Mouse (Mus musculus) spleen, postnatal 36 days (tissue): Measurements from ENCODE around the gene Pald1.

Experiments
- DNase-seq, 2 experiments: peaks; one replicate each; pipeline ENCODE4 v3.0.0; 2022; ENCODE audit warnings: low spot score in 2 of 2, mixed read lengths in 1 of 2

Gene Pald1

GRCm38 (mm10) chr10:61370273-61370979 lies 12.9 kb downstream of the Pald1 start:
- DNase-seq = no peak

DNA sequence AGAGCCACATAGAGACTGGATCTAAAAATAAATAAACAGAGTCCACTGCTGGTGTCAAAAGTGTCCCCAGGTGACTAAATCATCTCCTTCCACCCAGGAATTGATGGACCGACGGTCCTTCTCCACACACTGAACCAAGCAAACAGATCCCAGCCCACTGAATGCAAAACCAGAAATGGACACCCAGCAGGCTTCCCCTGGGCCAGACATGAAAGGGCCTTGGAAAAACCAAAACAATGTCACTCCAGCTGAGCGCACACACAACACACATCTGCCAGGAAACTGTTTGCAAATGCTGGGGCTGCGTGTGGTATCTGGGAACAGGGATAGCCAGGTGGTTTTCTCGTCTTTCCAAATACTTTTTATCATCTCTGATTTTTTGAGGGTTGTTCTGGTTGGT lies 13.6 kb downstream of the Pald1 start:
- no peak for DNase-seq

DNA sequence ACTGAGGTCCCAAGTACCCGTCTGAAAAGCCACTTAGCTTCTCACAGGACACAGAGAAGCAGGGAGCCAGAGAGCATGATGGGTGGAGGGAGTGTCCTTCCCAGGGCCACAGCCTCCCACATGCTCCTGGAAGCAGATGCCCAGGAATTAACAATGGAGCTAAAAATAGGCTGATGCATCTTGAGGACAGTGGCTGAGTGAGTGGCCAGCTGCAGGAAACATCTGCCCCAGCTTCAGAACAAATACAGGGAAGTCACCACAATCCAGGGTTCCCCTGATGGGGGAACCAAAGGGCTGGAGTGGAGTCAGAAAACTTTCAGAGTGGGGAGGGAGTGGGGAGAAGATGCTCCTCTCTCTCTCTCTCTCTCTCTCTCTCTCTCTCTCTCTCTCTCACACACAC lies 17.4 kb downstream of the Pald1 start:
- no peak for DNase-seq

DNA sequence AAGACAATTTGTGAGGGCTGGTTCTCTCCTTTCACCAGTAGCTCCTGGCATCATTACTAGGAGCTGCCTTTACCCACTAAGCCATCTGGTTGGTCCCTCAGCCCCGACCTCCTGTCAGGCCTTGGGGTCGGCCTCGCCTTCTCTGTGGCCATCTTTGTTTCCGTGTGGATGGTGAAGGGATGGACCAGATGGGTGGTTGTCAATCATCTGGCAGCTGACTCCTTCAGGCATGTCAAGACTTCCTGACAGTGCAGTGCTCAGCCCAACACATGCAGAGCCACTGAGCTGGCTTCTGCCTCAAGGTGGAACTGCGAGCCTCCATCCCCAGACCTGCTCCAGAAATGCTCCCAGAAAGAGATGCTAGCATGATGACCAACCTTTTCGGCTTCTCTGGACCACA lies 18.9 kb downstream of the Pald1 start:
- no peak for DNase-seq

GRCm38 (mm10) chr10:61362992-61363391 lies 20.3 kb downstream of the Pald1 start:
- no peak for DNase-seq

GRCm38 (mm10) chr10:61362483-61362882 lies 20.8 kb downstream of the Pald1 start:
- no peak for DNase-seq

DNA sequence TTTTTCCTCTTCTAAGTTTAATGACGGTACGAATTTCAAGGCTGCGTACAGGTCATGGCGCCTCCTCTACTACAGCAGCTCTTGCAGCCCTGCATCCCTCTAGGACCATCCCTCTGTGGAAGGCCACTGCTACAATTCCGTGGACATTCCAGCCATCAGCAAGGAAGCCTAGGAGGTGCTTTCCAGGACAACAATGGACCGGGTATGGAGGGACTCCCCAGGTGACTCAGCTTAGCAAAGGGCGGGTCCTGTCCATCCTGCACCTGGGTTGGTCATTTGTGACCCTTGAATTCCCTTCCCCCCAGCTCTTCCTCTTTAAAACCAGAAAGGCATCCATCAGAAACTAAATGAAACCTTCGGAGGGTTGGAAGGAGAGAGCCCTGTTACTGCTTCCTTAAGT lies 22.7 kb downstream of the Pald1 start:
- no peak for DNase-seq

GRCm38 (mm10) chr10:61359411-61359810 lies 23.9 kb downstream of the Pald1 start:
- DNase-seq = no peak

DNA sequence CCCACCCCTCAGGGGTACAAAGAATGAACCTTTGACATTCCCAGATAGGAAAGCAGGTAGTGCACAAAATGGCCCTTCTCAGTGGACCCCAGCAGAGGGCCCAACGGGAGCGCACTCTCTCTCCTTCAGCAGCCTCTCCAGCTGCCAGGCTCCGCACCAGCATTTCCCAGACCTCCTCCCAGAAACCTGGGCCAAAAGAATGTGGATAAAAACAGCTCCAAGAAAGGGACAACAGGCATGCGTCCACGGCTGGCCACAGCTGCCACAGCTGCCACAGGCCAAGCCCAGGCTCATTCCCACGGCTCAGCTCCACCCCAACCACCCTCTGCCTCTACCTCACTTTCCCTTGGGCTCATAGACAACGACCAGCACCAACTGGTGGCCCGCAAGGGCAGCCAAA lies 25.7 kb downstream of the Pald1 start:
- DNase-seq = no peak

- no peak for DNase-seq
Measured at GRCm38 (mm10) chr10:61356568-61356967, 26.8 kb downstream of the Pald1 start.

GRCm38 (mm10) chr10:61356095-61356494 lies 27.2 kb downstream of the Pald1 start:
- DNase-seq = no peak

DNA sequence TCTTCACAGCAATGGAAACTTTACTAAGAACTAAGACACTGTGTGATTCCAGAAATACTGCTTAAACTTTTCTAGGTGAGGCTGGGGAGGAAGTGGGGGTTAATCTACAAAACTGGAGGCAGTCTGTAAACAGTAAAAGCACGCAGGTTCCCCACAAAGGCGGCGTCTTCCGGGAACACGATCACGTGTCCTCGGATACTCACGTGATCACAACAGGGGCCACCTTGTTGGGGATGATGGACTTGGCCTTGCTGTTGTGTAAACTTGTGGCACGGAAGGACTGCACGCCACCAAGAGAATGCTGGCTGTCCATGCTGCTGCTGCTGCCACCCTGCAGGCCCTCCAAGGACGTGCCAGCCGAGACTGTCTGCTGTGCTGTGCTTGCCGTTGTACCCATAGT lies 27.7 kb downstream of the Pald1 start:
- no peak for DNase-seq

- no peak for DNase-seq
Measured at GRCm38 (mm10) chr10:61351216-61351615, 32.1 kb downstream of the Pald1 start.

- no peak for DNase-seq
Measured at GRCm38 (mm10) chr10:61346374-61346773, 37.0 kb downstream of the Pald1 start.

GRCm38 (mm10) chr10:61345179-61345578 lies 38.2 kb downstream of the Pald1 start:
- DNase-seq = no peak

GRCm38 (mm10) chr10:61343950-61344349 lies 39.4 kb downstream of the Pald1 start:
- DNase-seq = peak; percentile 14 to 22

DNA sequence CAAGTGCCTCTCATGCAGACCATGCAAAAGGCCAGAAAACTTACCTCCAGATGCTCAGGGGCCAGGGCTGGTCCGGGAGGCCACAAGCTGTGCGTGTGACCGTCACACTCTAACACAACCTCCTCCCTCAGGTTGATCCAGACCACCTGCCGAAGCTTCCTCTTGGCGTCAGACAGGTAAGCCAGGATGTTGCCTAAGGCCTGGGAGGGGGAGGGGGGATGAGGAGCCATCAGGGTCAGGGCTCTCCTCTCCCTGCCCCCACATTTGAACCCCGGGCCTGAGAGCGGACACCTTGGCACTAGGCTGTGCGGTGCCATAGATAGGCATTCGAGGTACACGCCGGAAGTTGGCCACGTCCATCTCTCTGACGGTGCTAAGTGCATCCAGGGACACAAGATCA lies 40.6 kb downstream of the Pald1 start:
- no peak for DNase-seq

- DNase-seq = peak; percentile 18 to 36
Measured at GRCm38 (mm10) chr10:61341557-61341956, 41.8 kb downstream of the Pald1 start.

- DNase-seq = no peak
Measured at GRCm38 (mm10) chr10:61341045-61341444, 42.3 kb downstream of the Pald1 start.

GRCm38 (mm10) chr10:61340247-61340646 lies 43.1 kb downstream of the Pald1 start:
- DNase-seq = no peak

GRCm38 (mm10) chr10:61339216-61339615 lies 44.1 kb downstream of the Pald1 start:
- no peak for DNase-seq

- DNase-seq = no peak
Measured at GRCm38 (mm10) chr10:61337665-61338064, 45.7 kb downstream of the Pald1 start.

DNA sequence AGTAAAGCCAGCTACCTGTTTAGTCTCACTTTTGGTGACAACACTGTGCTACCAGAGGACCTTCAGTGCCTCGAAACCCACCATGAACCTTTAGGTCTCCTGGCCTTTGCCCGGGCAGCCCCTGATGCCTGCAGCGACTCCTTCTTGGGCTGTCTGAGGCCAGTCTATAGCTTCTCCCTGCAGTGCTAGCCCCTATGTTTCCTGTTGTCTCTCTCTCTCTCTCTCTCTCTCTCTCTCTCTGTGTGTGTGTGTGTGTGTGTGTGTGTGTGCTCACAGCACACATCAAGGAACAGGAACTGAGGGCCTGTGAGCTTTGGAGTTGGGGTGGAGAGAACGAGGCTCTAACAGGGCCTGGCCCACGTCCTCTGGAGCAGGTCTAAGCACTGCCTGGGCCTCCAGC lies 46.7 kb downstream of the Pald1 start:
- no peak for DNase-seq

- peak; percentile 40 to 52 for DNase-seq
Measured at GRCm38 (mm10) chr10:61336137-61336536, 47.2 kb downstream of the Pald1 start.
